Mouse (Mus musculus): ENCODE results near the gene Osbp2. TPM values are rescaled to one million over a fixed set of nuclear protein-coding genes. Genes with fewer than 3 reads are reported as not detected.

The Osbp2 gene
- total RNA-seq, 2 experiments from 2014 or later: 5.6 to 6.1 TPM

- no peak for DNase-seq
- intact Hi-C loops (cut with DNase I): no loop called here
Observed at GRCm38 (mm10) chr11:3668768-3669167, 194.9 kb downstream of the Osbp2 start.

- DNase-seq: no peak
- intact Hi-C loops (cut with DNase I): no loop called here
Observed at GRCm38 (mm10) chr11:3667506-3667905, 196.2 kb downstream of the Osbp2 start.

- no peak for DNase-seq
- intact Hi-C loops (cut with DNase I): no loop called here
Observed at GRCm38 (mm10) chr11:3661964-3662363, 201.7 kb downstream of the Osbp2 start.

Other genes with a start within 250 kb of the Osbp2 start
- gene Morc2a, start 214.7 kb downstream of the Osbp2 start, total RNA-seq (2021): 10 to 100 TPM; 28.9 to 36.8 TPM
- gene 4921536K21Rik, start 31.2 kb upstream of the Osbp2 start, total RNA-seq (2021): under 1 TPM; 0.32 to 0.38 TPM
- 10 to 100 TPM; 30.3 to 41.9 TPM for gene Dusp18, start 31.3 kb upstream of the Osbp2 start, total RNA-seq (2021)
- gene Slc35e4, start 50.8 kb upstream of the Osbp2 start, total RNA-seq (2021): 1 to 10 TPM; 4.3 to 4.7 TPM
- 10 to 100 TPM; 50.3 to 50.9 TPM for gene Tcn2, start 68.3 kb upstream of the Osbp2 start, total RNA-seq (2021)
- 10 to 100 TPM; 31.8 to 34.0 TPM for gene Pes1, start 100.1 kb upstream of the Osbp2 start, total RNA-seq (2021)
- gene 4930556J24Rik, start 112.9 kb upstream of the Osbp2 start, total RNA-seq (2021): not detected
- under 1 TPM; 0.12 to 0.36 TPM for gene Gal3st1, start 119.7 kb upstream of the Osbp2 start, total RNA-seq (2021)
- gene Sec14l4, start 167.6 kb upstream of the Osbp2 start, total RNA-seq (2021): under 1 TPM in 1 of 2 experiments, not detected in 1; 0.34 TPM
- gene Sec14l3, start 200.9 kb upstream of the Osbp2 start, total RNA-seq (2021): under 1 TPM in 1 of 2 experiments, not detected in 1; 0.74 TPM
- gene Mtfp1, start 231.5 kb upstream of the Osbp2 start, total RNA-seq (2021): 10 to 100 TPM; 80.7 to 82.0 TPM